Mouse (Mus musculus): ENCODE measurements around the gene Nfix.
A peak's percentile ranks its signal among the peaks of the same experiment; 100 is the strongest.

DNA sequence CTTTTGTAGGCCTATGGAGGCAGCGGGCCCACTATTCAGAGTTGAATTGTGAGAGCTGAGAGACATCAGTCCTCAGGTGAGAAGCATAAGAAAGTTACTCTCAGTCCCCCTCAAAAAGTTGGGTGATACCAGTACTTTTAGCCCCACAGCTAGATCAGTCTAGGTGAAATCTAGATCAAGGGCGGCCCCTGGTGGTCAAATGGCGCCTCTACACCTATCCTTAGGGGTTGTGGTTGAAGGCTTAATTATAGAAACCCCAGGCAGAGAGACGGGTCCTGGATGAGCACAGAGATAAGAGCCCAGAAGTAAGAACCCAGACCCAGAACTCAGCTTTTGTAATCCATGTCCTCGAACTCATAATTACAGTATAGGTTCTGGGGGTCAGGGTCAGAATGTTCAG, 12.9 kb upstream of the Nfix start:
- TF ChIP-seq CTCF (IDR thresholded peaks at IDR 0.05; ENCODE audit: borderline replicate concordance, insufficient read depth, low read depth, low read length) (peak; percentile 84), POLR2A (IDR thresholded peaks at IDR 0.05; ENCODE audit: borderline replicate concordance, insufficient read depth, low read length) (no peak)

Measured in cerebellum, adult 2 months (tissue).